Mouse (Mus musculus): ENCODE results near the gene Ccdc189. TPM values are rescaled to one million over a fixed set of nuclear protein-coding genes. Genes with fewer than 3 reads are reported as not detected.

Ccdc189 gene
- total RNA-seq, 2 experiments from 2014 or later: 2.9 to 3.3 TPM

DNA sequence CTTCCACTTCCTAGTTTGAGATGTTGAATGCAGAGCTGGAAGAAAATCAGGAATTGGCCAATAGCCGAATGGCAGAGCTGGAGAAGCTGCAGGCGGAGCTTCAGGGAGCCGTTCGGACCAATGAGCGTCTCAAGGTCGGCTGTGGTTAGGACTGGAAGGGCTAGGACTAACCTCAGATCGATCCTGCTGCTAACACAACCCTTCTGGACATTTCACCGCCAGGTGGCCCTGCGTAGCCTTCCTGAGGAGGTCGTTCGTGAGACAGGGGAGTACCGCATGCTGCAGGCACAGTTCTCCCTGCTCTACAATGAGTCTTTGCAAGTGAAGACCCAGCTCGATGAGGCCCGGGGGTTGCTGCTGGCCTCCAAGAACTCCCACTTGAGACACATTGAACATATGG, 4.2 kb upstream of the Ccdc189 start:
- DNase-seq (ENCODE audit: low spot score): no peak

DNA sequence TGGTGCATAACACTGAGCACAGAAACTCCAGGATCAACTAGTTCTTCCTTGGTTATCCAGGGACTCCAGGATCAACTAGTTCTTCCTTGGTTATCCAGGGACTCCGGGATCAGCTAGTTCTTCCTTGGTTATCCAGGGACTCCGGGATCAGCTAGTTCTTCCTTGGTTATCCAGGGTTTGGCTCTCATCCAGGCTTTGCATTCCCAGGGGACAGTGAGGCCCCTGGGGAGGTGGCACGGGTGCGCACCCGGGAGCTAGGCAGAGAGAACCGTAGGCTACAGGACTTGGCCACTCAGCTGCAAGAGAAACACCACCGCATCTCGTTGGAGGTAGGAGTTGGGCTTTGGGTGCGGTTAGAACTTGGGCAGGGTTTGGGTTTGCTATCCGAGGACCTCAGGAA, 2.7 kb upstream of the Ccdc189 start:
- no peak for DNase-seq (ENCODE audit: low spot score)

DNA sequence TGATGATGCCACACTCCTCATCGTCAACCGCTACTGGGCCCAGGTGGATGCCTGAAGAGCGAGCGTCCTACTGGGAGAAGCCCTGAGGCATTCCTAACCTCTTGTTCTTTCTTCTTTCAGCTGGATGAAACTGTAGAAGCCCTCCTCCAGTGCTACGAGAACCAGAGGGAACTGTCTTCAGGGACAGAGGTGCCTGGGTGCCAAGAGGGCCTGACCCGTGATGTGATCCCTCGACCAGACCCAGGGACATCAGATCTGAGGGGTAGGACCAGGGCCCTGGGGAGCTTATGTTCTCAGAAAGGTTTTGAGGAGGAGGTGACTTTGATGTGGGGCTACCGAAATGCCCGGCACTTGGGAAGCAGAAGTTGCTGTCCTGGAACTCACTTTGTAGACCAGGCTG, 1.2 kb upstream of the Ccdc189 start:
- no peak for DNase-seq (ENCODE audit: low spot score)

DNA sequence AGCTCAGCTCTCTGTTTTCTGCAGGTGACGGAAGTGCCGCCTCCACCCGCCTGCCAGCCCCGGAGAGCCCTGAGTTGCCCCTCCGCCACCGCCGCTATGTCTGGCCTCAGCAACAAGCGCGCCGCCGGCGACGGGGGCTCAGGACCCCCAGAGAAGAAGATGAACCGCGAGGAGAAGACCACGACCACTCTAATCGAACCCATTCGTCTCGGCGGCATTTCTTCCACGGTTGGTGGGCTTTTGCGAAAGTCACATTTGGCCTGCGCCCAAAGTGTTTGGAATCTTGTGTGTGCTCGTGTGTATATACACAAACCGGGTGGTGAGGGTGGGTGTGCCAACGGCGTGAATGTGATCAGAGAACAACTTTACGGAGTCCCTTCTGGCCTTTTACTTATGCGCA, 506 bp upstream of the Ccdc189 start:
- DNase-seq (ENCODE audit: low spot score): no peak

DNA sequence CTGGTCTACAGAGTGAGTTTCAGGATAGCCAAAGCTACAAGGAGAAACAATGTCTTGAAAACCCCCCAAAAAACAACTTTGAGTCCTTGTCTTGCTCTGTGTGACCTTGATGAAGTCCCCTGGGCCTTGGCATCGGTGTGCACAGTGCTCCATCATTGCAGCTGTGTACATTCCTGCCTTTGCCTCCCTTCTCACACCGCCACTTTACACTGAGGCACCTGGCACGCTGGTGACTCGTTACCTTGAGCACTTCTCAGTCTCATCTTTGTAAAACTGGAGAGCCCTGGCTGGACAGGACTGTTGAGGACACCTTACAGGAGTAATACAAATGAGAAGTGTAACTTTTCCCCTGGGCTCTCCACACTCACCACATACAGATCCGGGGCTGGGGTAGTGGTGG, 1.2 kb downstream of the Ccdc189 start:
- DNase-seq (ENCODE audit: low spot score): no peak

- DNase-seq (ENCODE audit: low spot score): no peak
These were observed 2.2 kb downstream of the Ccdc189 start for GRCm38 (mm10) chr7:127586149-127586548.

- no peak for DNase-seq (ENCODE audit: low spot score)
These were observed 3.4 kb downstream of the Ccdc189 start for GRCm38 (mm10) chr7:127585031-127585430.

- no peak for DNase-seq (ENCODE audit: low spot score)
These were observed 5.1 kb downstream of the Ccdc189 start for GRCm38 (mm10) chr7:127583260-127583659.

DNA sequence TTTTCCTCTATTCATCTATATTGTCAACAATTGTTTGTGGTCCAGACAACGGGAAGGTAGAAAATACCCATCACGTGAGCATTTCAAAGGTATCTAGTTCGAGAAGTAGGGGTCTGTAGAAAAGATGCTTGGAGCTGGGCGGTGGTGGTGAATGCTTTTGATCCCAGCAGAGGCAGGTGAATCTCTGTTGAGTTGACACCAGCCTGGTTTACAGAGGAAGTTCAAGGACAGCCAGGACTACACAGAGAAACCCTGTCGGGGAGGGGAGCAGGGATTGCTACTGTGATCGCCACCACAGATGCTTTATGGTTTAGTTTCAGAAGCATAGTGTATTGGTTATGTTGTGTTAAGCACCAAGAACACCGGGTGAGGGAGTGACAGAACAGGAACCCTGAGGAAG, 14.3 kb downstream of the Ccdc189 start:
- DNase-seq (ENCODE audit: low spot score): no peak

- no peak for DNase-seq (ENCODE audit: low spot score)
These were observed 14.8 kb downstream of the Ccdc189 start for GRCm38 (mm10) chr7:127573503-127574008.

GRCm38 (mm10) chr7:127572895-127573471, 15.4 kb downstream of the Ccdc189 start, which contains the start of gene Phkg2:
Phkg2 (plus strand) TSS chr7:127573340.
- DNase-seq (ENCODE audit: low spot score): peak; percentile 97

GRCm38 (mm10) chr7:127564381-127565150, 23.8 kb downstream of the Ccdc189 start:
- no peak for DNase-seq (ENCODE audit: low spot score)

DNA sequence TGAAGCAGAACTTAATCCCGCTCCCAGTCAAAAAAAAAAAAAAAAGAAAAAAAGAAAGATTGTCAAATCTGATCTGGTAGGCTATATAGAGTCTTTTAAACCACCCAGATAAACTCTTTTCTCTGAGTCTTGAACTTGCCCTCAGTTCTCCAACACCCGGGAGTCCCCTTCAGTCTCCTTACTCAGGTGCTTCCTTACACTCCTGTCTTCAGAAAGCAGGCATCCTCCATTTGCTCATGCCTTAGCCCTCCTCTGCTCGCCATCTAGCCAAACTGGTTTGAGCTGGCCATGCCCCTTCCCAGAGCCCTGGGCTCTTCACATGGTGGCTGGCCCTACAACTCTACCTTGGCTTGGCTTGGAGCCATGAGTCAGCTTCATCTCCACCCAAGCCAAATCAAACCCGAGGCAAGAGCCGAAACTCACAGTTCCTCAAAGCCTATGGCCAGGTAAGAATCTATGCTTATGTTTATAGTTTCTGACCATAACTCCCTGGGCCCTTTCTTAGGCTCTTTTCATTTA, 27.0 kb downstream of the Ccdc189 start, which contains the start of gene Tmem265:
TSS of gene Tmem265 (plus strand) at position 51 of the 519 bp plus-strand sequence.
- DNase-seq (ENCODE audit: low spot score): no peak

DNA sequence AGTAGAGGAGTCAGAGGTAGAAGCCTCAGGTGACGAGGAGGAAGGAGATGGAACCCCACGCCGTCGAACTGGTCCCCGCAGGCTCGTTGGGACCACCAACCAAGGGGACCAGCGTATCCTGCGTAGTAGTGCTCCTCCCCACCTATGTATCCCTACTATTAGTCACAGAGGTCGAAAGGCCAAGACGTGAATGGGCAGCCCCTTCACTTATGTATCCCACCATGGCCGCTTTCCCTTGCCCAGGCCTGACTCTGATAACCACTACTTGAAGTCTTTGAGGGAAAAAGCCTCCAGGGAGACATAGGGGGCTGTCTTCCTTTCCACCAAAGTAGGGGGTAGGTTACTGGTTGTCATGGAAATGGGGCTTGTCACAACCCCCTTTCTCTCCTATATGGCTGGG, 27.8 kb downstream of the Ccdc189 start:
- no peak for DNase-seq (ENCODE audit: low spot score)

GRCm38 (mm10) chr7:127551558-127551957, 36.8 kb downstream of the Ccdc189 start:
- no peak for DNase-seq (ENCODE audit: low spot score)

GRCm38 (mm10) chr7:127549116-127549835, 39.1 kb downstream of the Ccdc189 start:
- peak; percentile 16 for DNase-seq (ENCODE audit: low spot score)

GRCm38 (mm10) chr7:127541671-127542070, 46.7 kb downstream of the Ccdc189 start:
- DNase-seq (ENCODE audit: low spot score): peak; percentile 9

Other genes starting within 250 kb of the Ccdc189 start
- 10 to 100 TPM; 36.4 to 41.6 TPM for gene Zfp768, start 243.0 kb downstream of the Ccdc189 start, total RNA-seq (2021)
- gene Zfp747, start 212.5 kb downstream of the Ccdc189 start, total RNA-seq (2021): 1 to 10 TPM; 2.4 to 2.6 TPM
- 1 to 10 TPM; 1.8 to 2.2 TPM for gene 9130019O22Rik, start 201.4 kb downstream of the Ccdc189 start, total RNA-seq (2021)
- 1 to 10 TPM; 1.7 to 1.8 TPM for gene E430018J23Rik, start 195.0 kb downstream of the Ccdc189 start, total RNA-seq (2021)
- gene Zfp764, start 181.8 kb downstream of the Ccdc189 start, total RNA-seq (2021): 1 to 10 TPM; 1.6 to 1.9 TPM
- 1 to 10 TPM; 1.4 to 2.1 TPM for gene Zfp688, start 166.5 kb downstream of the Ccdc189 start, total RNA-seq (2021)
- under 1 TPM; 0.76 to 0.82 TPM for gene Zfp689, start 139.4 kb downstream of the Ccdc189 start, total RNA-seq (2021)
- 10 to 100 TPM; 16.5 to 19.4 TPM for gene Prr14, start 129.0 kb downstream of the Ccdc189 start, total RNA-seq (2021)
- gene Fbrs, start 109.4 kb downstream of the Ccdc189 start, total RNA-seq (2021): 10 to 100 TPM; 25.2 to 26.6 TPM
- 10 to 100 TPM; 46.5 to 46.6 TPM for gene Srcap, start 76.6 kb downstream of the Ccdc189 start, total RNA-seq (2021)
- 1 to 10 TPM; 2.8 to 3.8 TPM for gene Gm42715, start 69.0 kb downstream of the Ccdc189 start, total RNA-seq (2021)
- gene Tmem265, start 27.2 kb downstream of the Ccdc189 start, total RNA-seq (2021): not detected
- gene Phkg2, start 15.3 kb downstream of the Ccdc189 start, total RNA-seq (2021): 10 to 100 TPM in 1 of 2 experiments, 1 to 10 TPM in 1; 9.0 to 10.4 TPM
- 10 to 100 TPM; 30.5 to 33.4 TPM for gene Rnf40, start 172 bp upstream of the Ccdc189 start, total RNA-seq (2021)
- 1 to 10 TPM; 7.4 to 9.5 TPM for gene Zfp629, start 27.2 kb upstream of the Ccdc189 start, total RNA-seq (2021)
- gene Bcl7c, start 120.3 kb upstream of the Ccdc189 start, total RNA-seq (2021): 10 to 100 TPM; 26.2 to 37.9 TPM
- gene Ctf1, start 124.1 kb upstream of the Ccdc189 start, total RNA-seq (2021): 10 to 100 TPM; 17.3 to 17.5 TPM
- not detected for gene Ctf2, start 143.6 kb upstream of the Ccdc189 start, total RNA-seq (2021)
- gene Fbxl19, start 155.9 kb upstream of the Ccdc189 start, total RNA-seq (2021): 1 to 10 TPM; 1.4 to 1.7 TPM
- gene Orai3, start 181.2 kb upstream of the Ccdc189 start, total RNA-seq (2021): 10 to 100 TPM; 11.4 TPM
- 10 to 100 TPM; 16.2 to 17.6 TPM for gene Setd1a, start 188.1 kb upstream of the Ccdc189 start, total RNA-seq (2021)
- gene Gm49388, start 197.0 kb upstream of the Ccdc189 start, total RNA-seq (2021): 1 to 10 TPM in 1 of 2 experiments, under 1 TPM in 1; 0.78 to 2.0 TPM
- gene Hsd3b7, start 212.0 kb upstream of the Ccdc189 start, total RNA-seq (2021): 1 to 10 TPM; 4.2 TPM
- gene Stx4a, start 235.7 kb upstream of the Ccdc189 start, total RNA-seq (2021): 10 to 100 TPM; 46.4 to 56.7 TPM
- 1 to 10 TPM in 1 of 2 experiments, under 1 TPM in 1; 0.74 to 1.2 TPM for gene Stx1b, start 236.0 kb upstream of the Ccdc189 start, total RNA-seq (2021)